Mouse (Mus musculus): ENCODE data around the gene Hoxa3. TPM values are rescaled to one million over a fixed set of nuclear protein-coding genes. Genes with fewer than 3 reads are reported as not detected.
A peak's percentile ranks its signal among the peaks of the same experiment; 100 is the strongest.

The Hoxa3 gene
- total and polyA plus RNA-seq, 3 experiments: 0.08 to 0.38 (median 0.34) TPM

- H3K4me2 ChIP-seq (ENCODE audit: insufficient read depth, low read depth, poor library complexity, severe bottlenecking): peak overlapping the region; percentile 57
Measured at GRCm38 (mm10) chr6:52220865-52221310, 7.8 kb upstream of the Hoxa3 start.

GRCm38 (mm10) chr6:52220003-52220864, 7.1 kb upstream of the Hoxa3 start:
- no peak for DNase-seq (ENCODE audit: extremely low read depth)
- H3K79me2 ChIP-seq (replicated peaks; ENCODE audit: control insufficient read depth, extremely low read depth, insufficient read depth, poor library complexity, severe bottlenecking): no peaks in the 10 kb centered on the region
- H3K36me3 ChIP-seq (replicated peaks in 1 of 2; ENCODE audit: control insufficient read depth in 1 of 2, insufficient read depth in 1 of 2, low read length in 1 of 2): no peaks in the 10 kb centered on the region
- no peak overlapping the region for H3K4me3 ChIP-seq (replicated peaks in 1 of 3; ENCODE audit: low read depth in 2 of 3, low read length in 2 of 3, poor library complexity in 1 of 3)
- no peak overlapping the region for H3K9ac ChIP-seq (ENCODE audit: insufficient read depth, low read depth)
- H3K4me1 ChIP-seq (ENCODE audit: control insufficient read depth in 1 of 2, insufficient read depth in 2 of 2): peaks cover 0 to 13% of the 10 kb centered on the region in 2 experiments; a peak in 2 of 4 replicates
- no peaks in the 10 kb centered on the region for H3K27me3 ChIP-seq (replicated peaks)
- in situ Hi-C loops (cut with MboI; ENCODE audit: low pct_ligation_motif_present, low pct_unique_long_range_greater_than_20kb, low sequenced_read_pairs): loop anchor here (10.0 to 25.0 kb wide), 3 partner anchors 208 to 1005 kb away; partner anchors contain the start of gene Skap2
- H3K27ac ChIP-seq (ENCODE audit: insufficient read depth, low read depth): no peak overlapping the region
- dilution Hi-C loops (cut with MboI; ENCODE audit: extremely low pct_ligation_motif_present, extremely low pct_unique_long_range_greater_than_20kb, low sequenced_read_pairs): no loop called here
- peaks cover 20% of the 10 kb centered on the region for H3K9me3 ChIP-seq (replicated peaks; ENCODE audit: low read length)
- no peak overlapping the region for H3K4me2 ChIP-seq (ENCODE audit: insufficient read depth, low read depth, poor library complexity, severe bottlenecking)
- TF ChIP-seq USF1 (IDR thresholded peaks at IDR 0.05; ENCODE audit: low read depth, low read length): no peak
- no peak for TF ChIP-seq POLR2A (IDR thresholded peaks at IDR 0.05; ENCODE audit: low read depth, low read length)
- no peak for TF ChIP-seq MAZ (IDR thresholded peaks at IDR 0.05; ENCODE audit: low read depth, low read length)
- no peak for TF ChIP-seq ETS1 (conservative IDR thresholded peaks at IDR 0.05; ENCODE audit: low read depth, low read length)
- no peak for TF ChIP-seq RCOR1 (conservative IDR thresholded peaks at IDR 0.05; ENCODE audit: low read depth, low read length)

More at GRCm38 (mm10) chr6:52220865-52221310, 7.8 kb upstream of the Hoxa3 start:
- dilution Hi-C loops (cut with MboI; ENCODE audit: extremely low pct_ligation_motif_present, extremely low pct_unique_long_range_greater_than_20kb, low sequenced_read_pairs) (no loop called here), in situ Hi-C loops (cut with MboI; ENCODE audit: low pct_ligation_motif_present, low pct_unique_long_range_greater_than_20kb, low sequenced_read_pairs) (loop anchor here (10.0 to 25.0 kb wide), 3 partner anchors 209 to 1006 kb away; partner anchors contain the start of gene Skap2)
- peaks cover 0 to 6% of the 10 kb centered on the region in 2 experiments for H3K36me3 ChIP-seq (replicated peaks in 1 of 2; ENCODE audit: control insufficient read depth in 1 of 2, insufficient read depth in 1 of 2, low read length in 1 of 2)
- TF ChIP-seq TCF12 (IDR thresholded peaks at IDR 0.05; ENCODE audit: low read depth, low read length) (no peak), ZMIZ1 (IDR thresholded peaks at IDR 0.05; ENCODE audit: low read depth, low read length) (no peak), BHLHE40 (IDR thresholded peaks at IDR 0.05; ENCODE audit: low read depth, low read length) (no peak), NRF1 (IDR thresholded peaks at IDR 0.05; ENCODE audit: low read depth, low read length) (no peak), MXI1 (IDR thresholded peaks at IDR 0.05; ENCODE audit: low read depth, low read length) (no peak), CHD1 (IDR thresholded peaks at IDR 0.05; ENCODE audit: low read depth, low read length) (no peak), POLR2A (IDR thresholded peaks at IDR 0.05; ENCODE audit: low read depth, low read length) (no peak), ELF1 (IDR thresholded peaks at IDR 0.05; ENCODE audit: low read depth, low read length) (no peak), SIN3A (IDR thresholded peaks at IDR 0.05; ENCODE audit: low read length) (no peak), CTCF (conservative IDR thresholded peaks at IDR 0.05 in 1 of 2, IDR thresholded peaks at IDR 0.05 in 1 of 2; ENCODE audit: low read depth in 2 of 2, low read length in 2 of 2) (no peak), MAFK (IDR thresholded peaks at IDR 0.05; ENCODE audit: insufficient replicate concordance, low read length) (no peak), ZKSCAN1 (IDR thresholded peaks at IDR 0.05; ENCODE audit: borderline replicate concordance, low read depth, low read length) (no peak), E2F4 (IDR thresholded peaks at IDR 0.05; ENCODE audit: insufficient replicate concordance, low read depth, low read length) (no peak), POLR2AphosphoS2 (IDR thresholded peaks at IDR 0.05; ENCODE audit: low read depth, low read length) (no peak), MAZ (IDR thresholded peaks at IDR 0.05; ENCODE audit: low read depth, low read length) (no peak)
- H3K27ac ChIP-seq (ENCODE audit: insufficient read depth, low read depth): no peak overlapping the region
- H3K27me3 ChIP-seq (replicated peaks): no peaks in the 10 kb centered on the region
- peaks cover 0 to 13% of the 10 kb centered on the region in 2 experiments; a peak in 2 of 4 replicates for H3K4me1 ChIP-seq (ENCODE audit: control insufficient read depth in 1 of 2, insufficient read depth in 2 of 2)
- peak overlapping the region; percentile 78 for H3K9ac ChIP-seq (ENCODE audit: insufficient read depth, low read depth)
- peak overlapping the region; percentile 75 to 87 (median 76) for H3K4me3 ChIP-seq (replicated peaks in 1 of 3; ENCODE audit: low read depth in 2 of 3, low read length in 2 of 3, poor library complexity in 1 of 3)
- H3K79me2 ChIP-seq (replicated peaks; ENCODE audit: control insufficient read depth, extremely low read depth, insufficient read depth, poor library complexity, severe bottlenecking): no peaks in the 10 kb centered on the region
- H3K9me3 ChIP-seq (replicated peaks; ENCODE audit: low read length): peaks cover 26% of the 10 kb centered on the region
- DNase-seq (ENCODE audit: extremely low read depth): no peak

Measured in CH12.LX (cell line).